Mouse (Mus musculus) cerebellum, adult (tissue): Measurements from ENCODE around the gene Capn15.
A peak's percentile ranks its signal among the peaks of the same experiment; 100 is the strongest.

Source experiments
- ATAC-seq: cut with Nextera tagmentation; 2 replicates; pipeline ENCODE4 v1.9.2; 2017; ENCODE audit warnings: mild to moderate bottlenecking, moderate library complexity, mixed read lengths; ENCODE audit not compliant: insufficient number of reproducible peaks, low FRiP score, low TSS enrichment

Capn15 gene

DNA sequence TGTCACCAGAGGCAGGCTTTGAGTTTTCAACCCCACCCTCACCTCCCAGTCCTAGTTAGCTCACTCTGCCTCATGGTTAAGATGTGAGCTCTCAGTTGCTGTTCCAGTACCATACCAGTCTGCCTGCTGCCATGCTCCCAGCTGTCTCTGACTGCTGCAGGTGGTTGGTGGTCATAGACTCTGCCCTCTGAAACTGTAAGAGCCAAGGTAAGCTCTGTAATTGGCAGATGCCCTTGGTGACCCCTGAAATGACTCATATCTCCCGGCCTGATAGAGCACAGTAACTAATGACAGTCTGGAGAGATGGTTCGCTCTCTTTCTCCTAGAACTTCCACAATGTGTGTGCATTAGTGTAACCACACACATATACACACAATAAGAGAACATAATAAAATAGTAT is 18.3 kb upstream of the Capn15 start:
- no peak for ATAC-seq

DNA sequence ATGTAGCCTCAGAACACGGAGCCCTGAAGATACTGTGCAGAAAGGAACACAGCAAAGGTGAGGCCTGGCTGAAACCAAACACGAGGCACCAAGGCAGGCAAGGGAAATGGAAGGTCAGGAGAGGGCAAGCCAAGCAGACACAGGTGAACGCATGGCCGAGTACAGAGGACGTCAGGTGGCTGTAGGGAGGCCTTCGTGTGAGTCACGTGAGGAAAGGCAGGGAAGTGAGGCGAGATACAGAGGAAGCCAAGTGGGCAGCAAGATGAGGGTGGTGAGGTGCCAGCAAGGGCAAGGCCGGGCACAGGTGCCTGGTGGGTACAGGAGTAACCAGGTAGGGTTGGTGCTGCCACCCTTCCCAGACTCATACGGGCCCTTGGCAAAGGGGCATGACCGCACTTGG is 12.8 kb upstream of the Capn15 start:
- ATAC-seq = no peak

DNA sequence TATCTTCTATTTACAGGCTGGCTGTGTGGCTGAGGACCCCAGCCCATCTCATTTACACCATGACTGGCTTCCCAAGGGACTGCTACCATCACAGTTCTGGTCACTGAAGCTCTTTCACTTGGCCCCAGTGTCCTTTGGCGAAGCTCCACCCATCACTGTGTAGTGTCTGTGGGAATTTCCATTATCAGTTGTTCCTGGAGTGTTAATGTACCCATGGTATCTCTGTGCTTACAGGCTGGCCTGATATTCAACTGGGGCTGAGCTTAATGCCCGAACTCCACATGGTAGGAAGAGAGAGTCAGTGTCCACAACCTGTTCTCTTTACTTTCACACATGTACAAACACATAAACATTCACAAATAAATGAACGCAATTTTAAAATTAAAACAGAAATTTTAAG is 7.9 kb upstream of the Capn15 start:
- no peak for ATAC-seq

DNA sequence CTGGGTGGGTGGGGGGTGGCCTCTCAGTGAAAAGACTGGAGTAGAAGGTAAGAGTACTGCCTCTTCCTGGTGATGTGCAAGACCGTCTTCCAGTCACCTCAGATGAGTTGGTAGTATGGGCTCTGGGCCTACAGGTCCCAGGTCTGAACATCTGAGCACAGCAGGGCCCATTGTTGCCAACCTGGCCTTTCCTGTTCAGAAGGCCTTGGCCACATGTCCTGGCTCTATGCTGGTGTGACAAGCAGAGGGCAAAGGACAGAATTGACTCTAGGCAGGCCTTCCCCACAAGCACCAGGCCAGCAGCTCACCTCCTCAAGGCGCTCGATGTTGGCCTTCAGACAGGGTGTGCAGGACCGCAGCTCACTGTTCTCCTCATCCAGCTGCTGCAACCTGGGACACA is 6.7 kb upstream of the Capn15 start:
- ATAC-seq = no peak

DNA sequence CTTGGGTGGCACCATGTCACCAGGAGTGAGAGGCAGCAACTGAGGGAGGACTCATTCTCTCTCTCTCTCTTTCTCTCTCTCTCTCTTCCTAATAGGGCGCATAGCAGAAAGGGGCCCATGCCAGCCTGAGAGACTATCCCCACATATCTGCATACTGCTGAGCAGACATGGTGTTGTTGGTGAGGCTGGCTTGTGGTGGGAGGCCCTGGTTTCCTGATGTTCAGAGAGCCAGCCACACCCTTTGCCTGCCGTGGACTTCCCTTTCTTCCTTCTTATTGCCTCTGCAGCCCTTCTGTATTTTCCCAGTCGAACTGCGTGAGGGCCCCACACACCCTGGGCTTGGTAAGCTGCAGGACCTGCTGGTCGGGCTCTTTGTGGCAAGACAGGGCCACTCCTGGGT is 4.7 kb upstream of the Capn15 start:
- ATAC-seq = no peak

DNA sequence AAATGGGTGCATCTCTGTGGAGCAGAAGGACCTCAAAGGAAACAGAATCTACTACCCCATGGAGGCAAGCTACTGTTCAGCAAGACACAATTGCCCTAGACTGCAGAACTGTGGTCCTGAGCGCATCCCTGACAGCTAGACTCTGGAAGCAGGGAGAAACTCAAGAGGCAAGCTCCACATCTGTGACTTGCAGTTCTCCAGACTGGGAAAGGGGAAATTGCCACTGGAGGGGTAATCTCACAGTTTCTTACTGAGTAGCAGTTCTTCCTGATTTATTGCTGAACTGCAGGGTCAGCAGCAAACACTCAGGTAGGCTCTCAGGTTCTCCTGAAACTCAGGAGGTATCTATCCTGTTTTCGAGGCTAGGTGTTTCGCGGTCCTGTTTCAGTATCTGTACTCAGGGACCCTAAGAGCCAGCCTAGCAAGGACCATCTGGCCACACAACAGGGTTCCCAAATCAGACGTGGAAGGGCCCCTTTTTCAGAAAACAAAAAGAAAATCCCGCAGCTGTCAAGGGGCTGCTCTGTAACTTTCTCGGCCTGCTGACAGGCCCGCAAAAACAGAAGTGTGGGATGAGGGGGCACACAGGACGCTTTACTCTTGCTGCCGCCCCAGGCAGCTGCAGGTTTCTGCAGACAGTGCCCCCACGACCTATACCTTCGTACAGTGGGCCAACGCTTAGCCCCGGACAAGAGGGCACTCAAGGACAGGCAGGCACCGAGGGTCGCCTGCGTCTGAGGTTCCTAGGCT is 865 bp downstream of the Capn15 start:
- 0 out of 2 replicates have a peak, but pooled peaks have one; percentile 10 for ATAC-seq

DNA sequence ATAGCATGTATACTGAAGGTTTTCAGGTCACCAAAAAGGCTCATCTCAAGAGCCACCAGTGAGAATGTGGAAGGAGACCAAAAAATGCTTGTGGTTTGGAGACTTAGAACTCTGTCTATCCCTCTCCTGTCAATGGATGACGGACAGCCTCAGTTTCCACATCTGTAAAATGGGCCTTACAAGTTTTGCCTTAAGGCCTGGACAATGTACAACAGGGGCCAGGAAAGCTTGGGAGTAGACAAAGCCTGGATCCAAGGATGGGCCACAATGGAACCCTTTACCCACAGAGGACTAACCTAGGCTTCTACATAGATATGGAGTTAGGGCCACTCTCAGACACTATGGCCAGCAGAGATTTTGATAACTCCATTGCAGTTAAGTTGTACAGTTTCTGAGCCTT is 1.5 kb downstream of the Capn15 start:
- ATAC-seq = no peak

DNA sequence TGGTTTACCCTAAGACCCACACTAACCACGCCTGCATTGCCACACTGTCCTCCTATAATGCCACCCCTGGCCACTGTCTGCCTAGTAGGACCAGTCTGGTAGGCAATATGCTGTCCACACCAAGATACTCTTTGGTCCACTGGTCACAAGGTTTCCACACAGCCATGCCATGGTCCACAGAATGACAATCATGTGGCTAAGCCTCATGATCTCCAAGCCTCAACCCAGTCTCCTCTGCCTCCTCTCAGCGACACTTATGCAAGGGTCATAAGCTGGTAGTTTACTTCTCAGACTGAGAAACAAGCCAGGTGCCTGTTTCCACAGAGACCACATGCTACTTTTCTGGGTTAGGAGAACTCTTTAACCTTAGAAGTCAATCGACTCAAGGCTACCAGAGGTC is 2.7 kb downstream of the Capn15 start:
- ATAC-seq = no peak

DNA sequence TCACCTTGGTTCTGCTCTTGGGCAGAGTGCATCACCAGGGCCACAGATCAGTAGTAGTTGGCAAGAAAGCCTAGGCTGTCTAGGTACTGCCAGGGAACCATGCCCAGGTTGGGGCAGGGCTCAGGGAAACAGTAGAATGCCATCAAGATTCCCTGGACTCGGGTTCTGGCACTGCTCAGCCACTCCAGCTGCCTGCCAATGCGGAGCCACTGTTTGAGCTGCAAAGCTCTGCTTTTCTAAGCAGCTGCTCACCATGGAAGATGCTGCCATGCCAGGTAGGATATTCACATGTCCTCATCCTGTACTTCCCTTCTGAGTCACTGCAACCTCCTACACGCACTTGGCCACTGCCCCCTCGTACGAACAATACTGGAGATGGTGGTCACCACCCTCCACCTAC is 4.7 kb downstream of the Capn15 start:
- ATAC-seq = no peak

DNA sequence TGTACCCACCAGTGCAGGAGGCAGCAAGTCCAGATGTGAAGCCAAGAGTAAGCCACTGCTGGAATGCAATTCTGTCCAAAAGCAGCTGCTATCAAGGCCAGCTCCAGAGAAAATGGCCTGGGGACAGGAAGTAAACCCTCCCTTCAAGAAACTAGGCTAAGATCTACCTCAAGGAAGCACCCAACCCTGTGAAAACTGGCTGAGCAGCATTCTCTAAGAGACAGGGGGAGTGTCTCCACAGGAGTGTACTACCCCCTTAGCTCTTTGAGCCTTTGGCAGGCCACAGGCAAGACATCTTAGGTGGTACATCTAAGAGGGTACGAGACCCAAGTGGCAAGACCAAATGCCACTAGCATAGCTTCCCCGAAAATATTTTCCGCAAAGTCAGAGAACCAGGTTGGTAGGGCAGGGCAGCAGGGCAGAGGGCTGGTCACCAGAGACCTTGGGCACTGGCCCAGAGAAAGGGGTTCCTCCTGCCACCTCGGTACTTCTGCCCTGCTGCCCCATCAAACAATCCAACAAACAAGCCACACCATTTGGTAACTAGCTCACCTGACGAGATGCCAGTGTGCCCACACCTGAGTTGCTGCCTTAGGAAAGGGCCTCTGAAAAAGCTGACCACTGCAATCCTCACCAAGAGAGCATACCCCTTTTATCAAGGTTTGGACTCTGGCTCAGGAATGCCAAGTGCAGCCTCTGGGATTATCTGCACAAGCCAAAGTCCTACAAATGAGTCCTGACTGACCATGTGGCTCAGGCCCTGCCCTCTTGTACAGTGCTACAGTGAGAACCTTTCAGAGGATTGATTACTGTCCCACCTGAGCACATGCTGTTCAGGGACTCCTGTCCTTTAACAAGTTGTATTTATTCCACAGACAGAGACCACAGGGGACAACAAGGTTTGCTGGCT is 5.5 kb downstream of the Capn15 start:
- ATAC-seq = no peak

DNA sequence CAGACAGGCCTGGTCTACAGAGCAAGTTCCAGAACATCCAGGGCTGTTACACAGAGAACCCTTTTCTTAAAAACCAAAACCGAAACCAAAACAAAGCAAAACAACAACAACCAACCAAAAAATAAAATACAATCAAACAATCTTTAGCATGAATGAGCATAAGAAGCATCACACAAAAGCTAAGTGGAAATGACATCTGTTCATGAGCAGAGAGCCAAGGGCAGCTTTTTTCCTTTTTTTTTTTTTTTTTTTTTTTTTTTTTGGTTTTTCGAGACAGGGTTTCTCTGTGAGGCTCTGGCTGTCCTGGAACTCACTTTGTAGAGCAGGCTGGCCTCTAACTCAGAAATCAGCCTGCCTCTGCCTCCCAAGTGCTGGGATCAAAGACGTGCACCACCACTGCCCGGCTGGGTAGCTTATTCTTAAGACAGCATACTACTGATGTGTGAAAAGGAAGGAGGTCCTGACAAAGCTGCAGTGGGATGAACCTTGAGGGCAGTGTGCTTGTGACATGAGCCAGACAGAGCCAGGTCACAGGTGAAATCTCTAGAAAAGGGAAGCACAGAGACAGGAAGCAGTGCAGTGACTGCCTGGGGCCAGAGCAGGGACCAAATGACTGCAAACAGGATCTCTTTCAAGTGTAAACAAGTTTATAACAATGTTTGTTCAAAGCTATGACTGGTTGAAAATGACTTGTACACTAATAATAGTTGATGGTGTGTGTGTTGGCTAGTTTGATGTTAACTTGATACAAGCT is 14.5 kb downstream of the Capn15 start:
- no peak for ATAC-seq

DNA sequence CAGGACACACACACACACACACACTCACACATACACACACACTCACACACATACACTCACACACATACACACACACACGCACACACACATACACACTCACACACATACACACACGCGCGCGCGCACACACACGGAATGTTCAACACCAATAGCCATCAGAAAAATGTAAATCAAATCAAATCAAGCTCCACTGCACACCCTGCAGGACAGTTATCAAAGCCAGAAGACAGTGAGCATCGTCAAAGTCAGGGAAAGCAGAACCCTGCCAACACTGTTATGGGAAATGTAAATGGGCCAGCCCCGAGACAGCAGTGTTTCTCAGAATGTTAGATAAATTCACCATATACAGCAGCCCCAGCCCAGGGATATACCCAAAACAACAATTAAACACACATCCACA is 15.1 kb downstream of the Capn15 start:
- no peak for ATAC-seq

DNA sequence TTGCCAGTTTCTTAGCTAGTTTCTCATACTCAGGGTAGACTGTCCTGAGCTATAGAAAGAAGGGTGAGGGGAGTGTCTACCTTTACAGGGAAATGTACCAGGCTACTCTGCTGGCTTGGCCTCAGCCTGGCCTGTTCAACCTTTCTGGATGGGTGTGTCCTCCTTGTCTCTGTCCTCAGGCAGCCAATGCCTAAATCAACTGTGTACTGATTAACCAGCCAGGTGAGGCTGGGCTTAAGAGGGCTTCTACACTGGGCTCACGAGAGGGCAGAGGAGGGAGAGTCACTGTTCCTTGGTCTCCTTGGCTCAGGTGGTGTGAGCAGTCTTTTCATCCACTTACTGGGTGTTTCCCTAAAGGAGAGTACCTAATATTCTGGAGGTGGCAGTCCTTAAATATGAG is 17.4 kb downstream of the Capn15 start:
- no peak for ATAC-seq

DNA sequence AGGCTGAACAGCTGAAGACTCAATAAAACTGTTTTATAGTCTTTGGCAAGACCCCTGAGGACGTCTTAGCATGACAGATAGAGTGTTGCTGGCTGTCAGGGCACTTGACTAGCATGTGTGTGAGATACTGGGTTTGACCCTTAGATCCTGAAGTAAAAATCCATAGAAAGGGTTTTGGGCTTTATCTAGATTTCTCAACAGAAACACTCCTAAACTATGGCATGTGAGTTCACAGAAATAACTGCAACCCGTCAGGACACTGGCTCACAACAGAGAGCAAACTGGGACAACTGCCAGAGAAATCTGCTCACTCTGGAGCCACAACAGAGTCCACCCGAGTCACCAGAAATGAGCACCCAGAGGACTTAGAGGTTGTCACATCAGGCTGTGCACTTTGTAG is 17.9 kb downstream of the Capn15 start:
- no peak for ATAC-seq

DNA sequence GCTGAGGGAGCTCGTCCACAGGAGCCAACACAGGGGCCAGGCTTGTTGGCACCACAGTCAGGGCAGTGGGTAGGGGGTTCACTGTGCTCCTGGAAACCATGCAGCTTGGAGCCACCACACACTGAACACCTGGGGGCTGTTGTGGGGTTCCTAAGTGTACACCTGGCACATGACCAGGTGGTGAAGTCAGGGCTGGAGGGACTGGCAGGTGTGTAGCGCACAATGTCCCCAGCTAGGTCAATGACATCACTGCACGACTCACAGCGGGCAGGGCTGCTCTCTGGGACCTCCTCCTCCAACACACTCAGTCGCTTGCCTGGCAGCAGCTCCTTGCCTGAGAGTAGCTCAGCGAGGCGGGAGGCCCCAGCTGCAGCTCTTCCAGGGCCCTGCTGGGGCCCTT is 21.3 kb downstream of the Capn15 start:
- no peak; the same call in 1 of the 2 replicates for ATAC-seq

DNA sequence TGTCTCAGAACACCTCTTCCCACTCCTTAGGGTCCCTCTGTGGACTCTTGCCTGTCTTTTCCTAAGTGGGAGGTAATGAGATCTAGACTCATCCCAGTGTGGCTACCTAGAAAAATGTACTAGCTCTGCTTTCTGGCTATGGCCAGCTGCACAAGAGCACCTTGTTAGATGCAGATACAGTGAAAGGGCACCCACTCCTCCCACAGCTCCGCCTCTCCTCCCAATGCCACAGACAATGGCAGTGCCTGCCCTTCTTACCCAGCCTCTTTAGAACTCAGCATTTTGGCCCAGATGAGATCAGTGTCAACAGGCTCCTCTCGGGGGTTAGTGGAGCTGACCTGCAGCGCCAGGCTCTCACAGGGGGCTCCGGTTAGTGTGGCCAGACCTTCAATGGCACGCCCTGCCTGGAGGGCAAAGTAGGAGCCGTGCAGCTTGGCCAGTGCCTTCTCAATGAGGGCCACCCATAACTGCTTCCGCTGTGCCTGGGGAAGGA is 23.1 kb downstream of the Capn15 start:
- ATAC-seq = no peak

DNA sequence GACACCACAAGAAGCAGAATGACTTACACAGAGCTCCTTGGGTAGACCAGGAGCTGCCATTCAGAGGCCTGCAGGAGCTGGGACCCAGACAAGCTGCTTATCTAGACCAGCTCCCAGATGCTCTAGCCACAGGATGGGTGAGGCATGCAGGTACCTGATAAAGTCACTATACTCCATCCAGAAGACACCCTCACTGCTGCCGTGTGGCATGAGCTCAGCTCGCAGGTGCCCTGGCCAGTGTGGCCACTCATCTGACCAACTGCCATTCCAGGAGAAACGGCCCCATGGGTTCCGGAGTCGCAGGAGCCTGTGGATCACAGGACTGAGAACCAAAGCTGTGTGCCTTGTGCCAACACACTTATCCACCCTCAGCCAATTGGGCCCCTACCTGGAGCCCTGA is 24.0 kb downstream of the Capn15 start:
- no peak for ATAC-seq

DNA sequence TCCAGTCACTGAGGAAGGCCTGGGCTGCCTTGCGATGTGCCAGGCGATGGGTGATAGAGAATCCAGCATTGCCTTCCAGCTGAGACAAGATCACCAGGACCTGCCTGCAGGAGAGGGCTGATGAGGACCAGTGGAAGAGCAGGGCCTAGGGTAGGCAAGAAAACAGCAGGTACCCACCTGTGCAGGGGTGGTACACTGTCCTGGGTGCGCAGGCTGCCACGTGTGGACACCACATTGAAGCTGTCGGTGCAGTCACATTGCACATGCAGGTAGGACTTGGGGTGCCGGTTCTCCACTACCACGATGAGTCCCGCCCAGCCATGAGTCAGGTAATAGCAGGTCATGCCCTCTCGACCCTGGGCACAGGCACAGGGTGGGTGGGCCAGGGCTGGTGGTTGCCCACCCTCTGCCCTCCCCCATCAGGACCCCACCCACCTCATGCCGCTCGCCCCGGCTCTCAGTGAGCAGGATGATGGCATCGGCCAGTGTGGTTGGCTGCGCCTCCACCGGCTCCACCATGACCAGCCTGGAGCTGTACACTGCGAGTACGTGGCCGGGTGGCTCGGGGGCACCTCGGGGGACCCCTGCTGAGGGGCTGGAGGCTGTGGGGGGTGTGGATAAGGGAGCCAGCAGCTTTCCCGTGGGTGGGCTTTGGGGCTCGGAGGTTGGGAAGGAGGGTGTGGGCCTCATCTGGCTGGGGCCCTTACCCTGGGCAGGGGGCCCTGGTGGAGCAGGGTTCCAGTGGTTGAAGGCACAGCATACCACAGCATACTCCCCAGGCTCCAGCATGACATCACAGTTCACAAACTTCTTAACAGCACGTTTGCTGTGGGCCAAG is 25.7 kb downstream of the Capn15 start:
- ATAC-seq = no peak

DNA sequence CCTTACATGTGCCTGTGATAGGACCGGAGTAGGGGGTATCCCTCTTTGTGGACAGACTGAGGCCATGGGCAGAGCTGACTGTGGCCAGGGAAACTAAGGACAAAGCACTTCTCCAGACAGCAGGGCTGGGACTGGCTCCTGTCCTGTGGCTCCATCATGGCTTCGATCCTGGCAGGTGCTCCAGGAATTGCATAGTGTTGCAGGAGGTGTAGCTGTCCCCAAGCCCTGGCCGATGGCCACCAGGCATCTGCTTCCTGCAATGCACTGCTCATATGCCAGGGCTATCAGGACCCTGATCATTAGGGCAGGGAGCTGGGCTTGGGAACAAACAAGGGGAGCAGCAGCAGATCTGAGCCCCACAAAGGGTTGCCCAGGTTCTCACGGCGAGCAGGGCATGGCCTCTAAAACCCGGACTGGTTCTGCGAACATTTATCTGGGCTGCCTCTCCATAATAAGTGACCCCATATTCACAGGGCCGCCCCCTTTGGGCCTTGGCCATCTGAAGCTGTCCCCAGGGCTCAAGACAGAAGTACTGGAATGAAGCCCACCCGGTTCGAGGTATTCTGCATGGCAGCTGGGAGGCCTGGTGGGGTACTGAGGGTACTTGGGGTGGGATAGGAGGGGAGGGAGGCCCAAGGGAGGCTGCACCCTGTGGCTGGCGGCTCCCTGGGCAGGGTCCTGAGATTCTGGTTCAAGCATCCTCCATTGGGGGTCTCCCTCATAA is 26.7 kb downstream of the Capn15 start:
- ATAC-seq = no peak
